Mouse (Mus musculus): ENCODE results near the gene Kcnk6. TPM values are rescaled to one million over a fixed set of nuclear protein-coding genes. Genes with fewer than 3 reads are reported as not detected.
A peak's percentile ranks its signal among the peaks of the same experiment; 100 is the strongest.
"Not testable (repeated sequence)": the region's sequence is repeated elsewhere in the genome, so short reads cannot be mapped to it uniquely, and the experiment has no call there.

Kcnk6 gene
- polyA plus RNA-seq, 1 experiment from 2014 or later = 1.1 TPM

- Histone ChIP-seq H3K27ac (ENCODE audit: low read depth) (no peak overlapping the region), H3K36me3 (ENCODE audit: insufficient read depth) (no peaks in the 10 kb centered on the region)
- WGBS = 36% methylated on average over 15 of the region's 15 CpGs
These were observed 17.5 kb downstream of the Kcnk6 start for GRCm38 (mm10) chr7:29214846-29215245.

DNA sequence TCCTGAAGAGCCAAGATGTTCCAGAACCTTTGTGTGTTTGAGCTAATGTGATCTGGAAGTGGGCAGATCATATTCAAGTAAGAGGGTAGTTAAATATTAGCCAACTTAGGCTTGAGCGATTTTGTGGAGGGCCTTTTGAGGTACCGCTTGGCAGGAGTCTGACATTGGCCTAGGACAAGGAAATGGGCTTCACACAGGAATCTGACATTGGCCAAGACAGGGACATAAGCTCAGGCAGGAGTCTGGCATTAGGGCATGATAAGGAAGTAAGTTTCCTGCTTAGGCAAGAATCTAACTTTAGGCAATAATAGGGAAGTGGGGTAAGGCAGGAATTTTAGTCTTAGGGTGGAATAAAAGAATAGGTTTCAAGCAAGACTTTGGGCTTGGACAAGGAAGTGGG lies 18.1 kb downstream of the Kcnk6 start:
- Histone ChIP-seq H3K36me3 (ENCODE audit: insufficient read depth) (no peaks in the 10 kb centered on the region), H3K9me3 (ENCODE audit: low read depth, low read length) (peaks cover 3% of the 10 kb centered on the region; the same call in 1 of the 2 replicates), H3K4me1 (ENCODE audit: insufficient read depth) (peaks cover 7% of the 10 kb centered on the region; the same call in 1 of the 2 replicates), H3K4me3 (ENCODE audit: low read depth, low read length) (no peak overlapping the region), H3K27ac (ENCODE audit: low read depth) (no peak overlapping the region), H3K9ac (no peak overlapping the region), H3K4me2 (no peak overlapping the region), H3K27me3 (ENCODE audit: insufficient read depth, low read length) (peaks cover 6% of the 10 kb centered on the region; the same call in 1 of the 2 replicates)
- ATAC-seq (ENCODE audit: insufficient read depth) = peak; percentile 4; the same call in 1 of the 2 replicates
- no peak for TF ChIP-seq CTCF (IDR thresholded peaks at IDR 0.05; ENCODE audit: low read depth)
- peak; percentile 37 for DNase-seq
- 49% methylated on average over 2 of the region's 2 CpGs for WGBS

More at GRCm38 (mm10) chr7:29214846-29215245, 17.5 kb downstream of the Kcnk6 start:
- Histone ChIP-seq H3K9me3 (ENCODE audit: low read depth, low read length) (peaks cover 3% of the 10 kb centered on the region; the same call in 1 of the 2 replicates), H3K9ac (no peak overlapping the region), H3K4me1 (ENCODE audit: insufficient read depth) (peaks cover 7% of the 10 kb centered on the region; the same call in 1 of the 2 replicates), H3K4me3 (ENCODE audit: low read depth, low read length) (no peak overlapping the region), H3K4me2 (no peak overlapping the region), H3K27me3 (ENCODE audit: insufficient read depth, low read length) (peaks cover 6% of the 10 kb centered on the region; the same call in 1 of the 2 replicates)
- no peak for TF ChIP-seq CTCF (IDR thresholded peaks at IDR 0.05; ENCODE audit: low read depth)
- ATAC-seq (ENCODE audit: insufficient read depth) = no peak
- no peak for DNase-seq

DNA sequence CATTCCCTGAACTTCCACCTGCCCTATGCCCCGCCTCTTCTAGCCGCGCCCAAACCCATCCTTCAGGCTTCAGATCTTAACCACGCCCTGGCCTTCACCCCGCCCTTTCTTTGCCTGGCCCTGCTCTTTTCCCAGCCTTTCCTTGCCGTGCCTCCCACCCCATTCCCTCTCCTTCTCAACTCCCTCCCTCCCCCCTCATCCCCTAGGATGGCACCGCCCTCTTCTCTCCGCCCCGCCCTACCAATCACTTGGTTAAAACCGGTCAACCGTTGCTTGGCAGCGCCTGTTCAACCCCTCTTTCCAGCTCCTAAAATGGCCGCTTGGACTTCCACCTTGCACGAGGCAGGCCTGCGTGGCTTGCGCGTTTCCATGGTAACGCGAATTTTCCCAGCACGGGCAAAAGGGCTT lies 18.6 kb downstream of the Kcnk6 start, which contains the start of gene Catsperg1:
Catsperg1 (minus strand) TSS at position 361 of the 408 bp plus-strand sequence.
- Histone ChIP-seq H3K9ac (no peak within 1 kb of the TSS), H3K27ac (ENCODE audit: low read depth) (no peak within 1 kb of the TSS)

DNA sequence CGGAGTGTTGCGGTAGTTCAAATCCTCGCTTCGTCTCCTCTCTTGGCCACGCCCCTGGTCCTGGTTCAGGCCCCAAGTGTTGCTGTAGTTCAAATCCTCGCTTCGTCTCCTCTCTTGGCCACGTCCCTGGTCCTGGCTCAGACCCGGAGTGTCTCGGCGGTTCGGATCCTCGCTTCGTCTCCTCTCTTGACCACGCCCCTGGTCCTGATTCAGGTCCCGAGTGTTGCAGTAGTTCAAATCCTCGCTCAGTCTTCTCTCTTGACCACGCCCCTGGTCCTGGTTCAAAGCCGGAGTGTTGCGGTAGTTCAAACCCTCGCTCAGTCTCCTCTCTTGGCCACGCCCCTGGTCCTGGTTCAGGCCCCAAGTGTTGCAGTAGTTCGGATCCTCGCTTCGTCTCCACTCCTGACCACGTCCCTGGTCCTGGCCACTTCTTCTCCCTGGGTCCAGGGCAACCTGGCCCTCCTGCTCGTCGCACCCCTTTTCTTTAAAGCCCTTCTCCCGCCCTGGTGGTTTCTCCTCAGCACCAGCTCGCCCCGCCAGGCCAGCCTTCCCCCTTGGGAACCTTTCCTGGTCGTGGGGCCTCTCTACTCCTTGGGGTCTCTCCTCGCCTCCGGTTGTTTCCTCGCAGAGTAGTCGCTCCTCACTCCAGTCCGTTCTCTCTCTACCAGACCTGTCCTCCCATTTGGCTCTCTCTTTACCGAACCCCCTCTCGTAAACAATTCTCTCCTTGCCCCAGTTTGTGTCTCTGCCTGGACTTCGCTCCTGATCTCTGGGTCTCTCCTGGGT lies 19.3 kb downstream of the Kcnk6 start:
- H3K4me3 ChIP-seq (ENCODE audit: low read depth, low read length); H3K9me3 ChIP-seq (ENCODE audit: low read depth, low read length); H3K27ac ChIP-seq (ENCODE audit: low read depth); H3K36me3 ChIP-seq (ENCODE audit: insufficient read depth); DNase-seq; ATAC-seq (ENCODE audit: insufficient read depth); H3K27me3 ChIP-seq (ENCODE audit: insufficient read depth, low read length); H3K9ac ChIP-seq; H3K4me1 ChIP-seq (ENCODE audit: insufficient read depth): not testable (repeated sequence)
- peak overlapping the region; percentile 62 for H3K4me2 ChIP-seq
- WGBS = 16% methylated on average over 40 of the region's 40 CpGs

More for the DNA sequence above, 18.6 kb downstream of the Kcnk6 start, which contains the start of gene Catsperg1:
- no peak for TF ChIP-seq CTCF (IDR thresholded peaks at IDR 0.05; ENCODE audit: low read depth)
- Histone ChIP-seq H3K4me2 (peak within 1 kb of the TSS; percentile 62), H3K27me3 (ENCODE audit: insufficient read depth, low read length) (peaks cover 6% of the 10 kb centered on the region; the same call in 1 of the 2 replicates), H3K4me1 (ENCODE audit: insufficient read depth) (peaks cover 7% of the 10 kb centered on the region; the same call in 1 of the 2 replicates), H3K4me3 (ENCODE audit: low read depth, low read length) (no peak within 1 kb of the TSS), H3K36me3 (ENCODE audit: insufficient read depth) (no peaks in the 10 kb centered on the region), H3K9me3 (ENCODE audit: low read depth, low read length) (peaks cover 3% of the 10 kb centered on the region; the same call in 1 of the 2 replicates)
- DNase-seq (peak; percentile 70), ATAC-seq (ENCODE audit: insufficient read depth) (peak; percentile 52)
- WGBS = 3% methylated on average over 20 of the region's 20 CpGs

DNA sequence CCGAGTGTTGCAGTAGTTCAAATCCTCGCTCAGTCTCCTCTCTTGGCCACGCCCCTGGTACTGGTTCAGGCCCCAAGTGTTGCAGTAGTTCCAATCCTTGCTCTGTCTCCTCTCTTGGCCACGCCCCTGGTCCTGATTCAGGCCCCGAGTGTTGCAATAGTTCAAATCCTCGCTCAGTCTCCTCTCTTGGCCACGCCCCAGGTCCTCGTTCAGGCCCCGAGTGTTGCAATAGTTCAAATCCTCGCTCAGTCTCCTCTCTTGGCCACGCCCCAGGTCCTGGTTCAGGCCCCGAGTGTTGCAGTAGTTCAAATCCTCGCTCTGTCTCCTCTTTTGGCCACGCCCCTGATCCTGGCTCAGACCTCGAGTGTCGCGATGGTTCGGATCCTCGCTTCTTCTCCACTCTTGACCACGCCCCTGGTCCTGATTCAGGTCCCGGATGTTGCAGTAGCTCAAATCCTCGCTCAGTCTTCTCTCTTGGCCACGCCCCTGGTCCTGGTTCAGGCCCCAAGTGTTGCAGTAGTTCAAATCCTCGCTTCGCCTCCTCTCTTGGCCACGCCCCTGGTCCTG lies 20.0 kb downstream of the Kcnk6 start:
- TF ChIP-seq CTCF (IDR thresholded peaks at IDR 0.05; ENCODE audit: low read depth) = no peak
- Histone ChIP-seq H3K36me3 (ENCODE audit: insufficient read depth) (no peaks in the 10 kb centered on the region), H3K4me3 (ENCODE audit: low read depth, low read length) (peak overlapping the region; percentile 33), H3K27me3 (ENCODE audit: insufficient read depth, low read length) (peaks cover 6% of the 10 kb centered on the region; the same call in 1 of the 2 replicates), H3K4me1 (ENCODE audit: insufficient read depth) (peaks cover 7% of the 10 kb centered on the region; the same call in 1 of the 2 replicates), H3K4me2 (peak overlapping the region; percentile 62), H3K9me3 (ENCODE audit: low read depth, low read length) (peaks cover 3% of the 10 kb centered on the region; the same call in 1 of the 2 replicates), H3K9ac (no peak overlapping the region), H3K27ac (ENCODE audit: low read depth) (no peak overlapping the region)
- DNase-seq (peak; percentile 46), ATAC-seq (ENCODE audit: insufficient read depth) (no peak)
- WGBS = 15% methylated on average over 26 of the region's 26 CpGs

DNA sequence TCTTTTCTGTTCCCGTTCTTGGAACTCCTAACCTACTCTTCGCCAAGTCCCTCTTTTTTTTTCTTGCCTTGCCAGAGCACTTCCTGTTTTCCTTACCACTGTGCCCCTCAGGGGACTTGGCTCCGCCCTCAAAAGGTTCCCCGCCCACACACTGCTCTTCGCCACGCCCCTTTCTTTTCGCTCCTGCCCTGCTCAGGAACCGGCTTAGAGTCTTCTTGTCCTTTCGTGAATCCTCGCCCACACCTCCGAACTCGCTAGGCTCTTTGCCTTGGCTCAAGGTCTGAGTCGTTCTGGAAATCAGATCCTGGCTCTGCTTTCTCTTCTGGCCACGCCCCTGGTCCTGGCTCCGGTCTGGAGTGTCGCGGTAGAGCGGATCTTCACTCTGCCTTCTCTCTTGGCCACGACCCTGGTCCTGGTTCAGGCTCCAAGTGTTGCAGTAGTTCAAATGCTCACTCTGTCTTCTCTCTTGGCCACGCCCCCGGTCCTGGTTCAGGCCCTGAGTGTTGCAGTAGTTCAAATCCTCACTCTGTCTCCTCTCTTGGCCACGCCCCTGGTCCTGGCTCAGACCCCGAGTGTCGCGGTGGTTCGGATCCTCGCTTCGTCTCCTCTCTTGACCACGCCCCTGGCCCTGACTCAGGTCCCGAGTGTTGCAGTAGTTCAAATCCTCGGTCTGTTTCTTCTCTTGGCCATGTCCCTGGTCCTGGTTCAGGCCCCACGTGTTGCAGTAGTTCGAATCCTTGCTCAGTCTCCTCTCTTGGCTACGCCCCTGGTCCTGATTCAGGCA lies 20.7 kb downstream of the Kcnk6 start:
- peak overlapping the region; percentile 80 for H3K27ac ChIP-seq (ENCODE audit: low read depth)
- no peaks in the 10 kb centered on the region for H3K36me3 ChIP-seq (ENCODE audit: insufficient read depth)
- 4% methylated on average over 34 of the region's 34 CpGs for whole genome bisulfite sequencing
- H3K4me2 ChIP-seq = peak overlapping the region; percentile 62
- peaks cover 6% of the 10 kb centered on the region; the same call in 1 of the 2 replicates for H3K27me3 ChIP-seq (ENCODE audit: insufficient read depth, low read length)
- ATAC-seq (ENCODE audit: insufficient read depth) (peak; percentile 85), DNase-seq (peak; percentile 94)
- H3K9ac ChIP-seq = no peak overlapping the region
- H3K4me1 ChIP-seq (ENCODE audit: insufficient read depth) = peaks cover 7% of the 10 kb centered on the region; the same call in 1 of the 2 replicates
- peaks cover 3% of the 10 kb centered on the region; the same call in 1 of the 2 replicates for H3K9me3 ChIP-seq (ENCODE audit: low read depth, low read length)
- no peak for TF ChIP-seq CTCF (IDR thresholded peaks at IDR 0.05; ENCODE audit: low read depth)
- H3K4me3 ChIP-seq (ENCODE audit: low read depth, low read length) = peak overlapping the region; percentile 33

GRCm38 (mm10) chr7:29211013-29211412 lies 21.3 kb downstream of the Kcnk6 start:
- H3K4me1 ChIP-seq (ENCODE audit: insufficient read depth); H3K9ac ChIP-seq; H3K27me3 ChIP-seq (ENCODE audit: insufficient read depth, low read length); H3K36me3 ChIP-seq (ENCODE audit: insufficient read depth); H3K9me3 ChIP-seq (ENCODE audit: low read depth, low read length): not testable (repeated sequence)
- WGBS = 22% methylated on average over 12 of the region's 15 CpGs
- Histone ChIP-seq H3K27ac (ENCODE audit: low read depth) (peak overlapping the region; percentile 80; the same call in 1 of the 2 replicates), H3K4me2 (peak overlapping the region; percentile 62), H3K4me3 (ENCODE audit: low read depth, low read length) (peak overlapping the region; percentile 33)
- ATAC-seq (ENCODE audit: insufficient read depth) (peak; percentile 11; the same call in 1 of the 2 replicates), DNase-seq (peak; percentile 14)
